Mouse (Mus musculus) left cerebral cortex, adult 2 months (tissue): ENCODE measurements around the gene Ylpm1. TPM values are rescaled to one million over a fixed set of nuclear protein-coding genes. Genes with fewer than 3 reads are reported as not detected.

Source experiments
- DNase-seq, 2 experiments: peaks; one replicate each; pipeline ENCODE4 v3.0.0; 2021 to 2022; ENCODE audit warnings: low spot score in 2 of 2, mixed read lengths in 1 of 2; ENCODE audit errors: extremely low spot score in 1 of 2
- H3K27ac ChIP-seq: fragments of 200-600 bp; 2 replicates; pipeline ENCODE4 v1.8.1; 2022
- H3K4me3 ChIP-seq: fragments of 200-600 bp; 2 replicates; pipeline ENCODE4 v1.8.1; 2022
- CTCF ChIP-seq: fragments of 200-600 bp; IDR thresholded peaks from 2 replicates; pipeline ENCODE4 v1.8.1; 2022; ENCODE audit warnings: antibody characterized with exemption, mild to moderate bottlenecking, moderate library complexity
- intact Hi-C: fragments of 180-260 bp; cut with DNase I; formaldehyde crosslinking; loops from one replicate; pipeline ENCODE4 v1.15.1; 2025
- long read RNA-seq, 2 experiments: library from polyadenylated mRNA; stranded (forward); transcript quantifications; one replicate each; pipeline ENCODE4 v2.0.0; 2021; ENCODE audit warnings: borderline mapping rate in 2 of 2
- total RNA-seq, 2 experiments: library from RNA; stranded (reverse); gene quantifications; 2 replicates each; pipeline ENCODE4 v1.2.3; 2021

Ylpm1 gene
- total RNA-seq = 100 to 1,000 TPM; 124 to 126 TPM
- long read RNA-seq, experiment 1, full-length matches to known transcripts = 11 of 18 reads
- long read RNA-seq, experiment 1, partial matches to known transcripts = 5 of 18 reads
- long read RNA-seq, experiment 1, other reads (novel, unspliced or antisense) = 2 of 18 reads
- long read RNA-seq, experiment 2, full-length matches to known transcripts = 11 of 25 reads
- long read RNA-seq, experiment 2, partial matches to known transcripts = 11 of 25 reads
- long read RNA-seq, experiment 2, other reads (novel, unspliced or antisense) = 3 of 25 reads

DNA sequence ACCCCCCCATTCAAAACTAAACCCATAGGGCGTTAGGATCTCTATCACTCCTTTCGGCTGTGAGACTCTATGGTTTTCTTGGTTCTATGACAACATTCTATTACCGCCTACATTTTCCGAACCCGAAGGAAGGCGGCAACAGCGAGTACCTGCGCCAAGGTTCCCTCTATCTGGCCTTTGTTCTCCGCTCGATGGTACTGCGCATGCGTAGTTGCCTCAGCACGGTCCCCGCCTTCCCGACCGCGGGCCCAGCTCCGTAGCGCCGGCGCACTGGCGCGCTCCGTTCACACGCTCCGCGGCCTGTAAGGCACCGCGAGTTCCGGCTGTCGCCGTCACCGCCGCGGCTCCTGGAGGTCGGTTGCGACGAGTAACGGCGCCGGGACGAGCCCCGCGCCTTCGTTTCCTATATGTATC, at the start of gene Ylpm1:
Gene Ylpm1 (plus strand): TSS at position 239 of the 414 bp plus-strand sequence.
- peak; percentile 97 to 98 for DNase-seq
- Histone ChIP-seq H3K27ac (peak within 1 kb of the TSS; percentile 87), H3K4me3 (peak within 1 kb of the TSS; percentile 100)
- peak; percentile 56 for TF ChIP-seq CTCF
- intact Hi-C loops = loop anchor here (1.0 kb wide), 2 partner anchors 26 to 379 kb away; partner anchors contain the start of genes Abcd4, Arel1 and Fcf1

DNA sequence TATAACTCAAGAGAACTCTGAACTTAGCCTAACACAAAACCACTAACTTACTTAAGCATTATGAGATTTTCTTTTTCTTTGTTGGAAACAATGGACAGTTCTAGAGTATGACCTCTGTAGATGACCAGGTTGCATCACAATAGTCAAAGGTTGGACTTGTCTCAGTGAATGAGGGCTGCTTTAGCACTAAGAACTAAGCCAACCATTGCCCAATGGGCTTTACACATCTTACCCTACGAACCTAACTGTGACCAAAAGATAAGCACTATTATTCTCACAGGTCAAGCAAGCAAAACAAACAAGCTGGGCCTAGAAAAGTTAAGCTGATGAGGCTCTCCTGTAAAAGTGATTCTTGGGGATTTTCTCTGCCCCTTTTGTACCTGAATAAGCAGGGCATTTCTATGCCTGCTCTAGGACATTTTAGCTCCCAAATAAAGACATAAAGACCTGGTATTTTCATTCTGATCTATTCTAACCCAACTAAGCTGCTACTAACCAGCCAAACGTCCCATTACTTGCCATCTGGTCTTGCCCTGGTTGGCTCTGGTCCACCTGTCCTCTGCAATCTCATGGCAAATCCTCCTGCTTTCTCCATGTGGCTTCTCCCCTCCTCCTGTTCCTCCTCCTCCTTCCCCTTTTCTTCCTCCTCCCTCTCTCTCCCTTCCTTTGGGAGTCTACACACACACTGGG, 48.1 kb upstream of the Ylpm1 start:
- TF ChIP-seq CTCF = no peak
- intact Hi-C loops = no loop called here
- no peak for DNase-seq
- Histone ChIP-seq H3K27ac (no peak overlapping the region), H3K4me3 (no peak overlapping the region)

DNA sequence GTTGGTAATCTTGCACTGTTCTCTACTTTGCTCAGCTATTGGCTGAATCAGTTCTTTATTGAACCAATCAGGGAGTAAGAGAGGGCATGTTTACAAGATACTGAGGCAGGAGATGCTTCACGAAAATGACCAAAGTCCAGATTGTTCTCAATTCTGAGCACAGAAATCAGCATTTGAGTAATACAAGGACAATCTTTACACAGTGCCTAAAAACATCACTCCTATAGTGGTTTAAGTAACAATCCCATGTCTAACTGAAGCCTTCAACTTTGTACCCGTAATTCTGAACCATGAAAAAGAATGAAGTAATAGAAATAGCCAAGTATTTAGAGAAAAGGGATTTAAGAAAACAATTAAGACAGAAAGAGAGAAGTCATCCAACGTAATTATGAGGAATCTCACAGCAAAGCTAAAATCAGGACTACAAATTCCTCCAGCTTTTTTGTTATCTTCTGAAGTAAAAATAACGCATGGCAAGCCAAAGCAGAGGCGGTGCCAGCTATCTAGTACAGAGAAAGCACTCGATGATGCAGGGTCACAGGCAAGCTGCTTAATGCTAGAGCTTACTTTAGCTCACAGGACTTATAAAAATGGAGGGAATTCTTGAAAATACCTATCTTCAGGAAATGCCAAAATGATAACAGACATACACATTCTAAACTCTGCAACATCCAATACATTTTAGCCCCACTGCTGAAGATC, 47.4 kb upstream of the Ylpm1 start:
- DNase-seq = no peak
- TF ChIP-seq CTCF = no peak
- intact Hi-C loops = no loop called here

DNA sequence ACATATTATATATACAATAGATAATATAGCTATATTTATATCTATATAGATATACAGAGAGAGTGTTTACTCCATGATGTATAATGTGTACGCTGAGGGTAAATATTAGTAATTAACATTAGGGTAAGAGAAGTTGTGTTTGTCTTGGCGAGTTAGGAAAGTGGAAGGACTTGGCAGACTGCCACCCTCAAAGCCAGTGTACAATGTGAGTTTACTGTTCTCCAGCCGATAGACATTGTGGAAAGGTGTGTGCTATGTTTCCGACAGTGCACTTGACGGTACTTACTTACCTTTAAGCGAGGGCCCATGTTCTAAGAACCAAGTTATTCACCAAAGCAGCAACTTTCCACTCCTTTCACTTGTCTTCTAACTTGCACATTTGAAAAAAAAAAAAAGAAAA, 45.4 kb upstream of the Ylpm1 start:
- intact Hi-C loops = loop anchor here (5.0 kb wide), 1 partner anchor 52 kb away; no protein-coding TSS in a partner anchor
- Histone ChIP-seq H3K27ac (no peak overlapping the region), H3K4me3 (no peak overlapping the region)
- TF ChIP-seq CTCF = no peak
- no peak for DNase-seq

More for the DNA sequence above, 47.4 kb upstream of the Ylpm1 start:
- Histone ChIP-seq H3K4me3 (no peak overlapping the region), H3K27ac (no peak overlapping the region)

DNA sequence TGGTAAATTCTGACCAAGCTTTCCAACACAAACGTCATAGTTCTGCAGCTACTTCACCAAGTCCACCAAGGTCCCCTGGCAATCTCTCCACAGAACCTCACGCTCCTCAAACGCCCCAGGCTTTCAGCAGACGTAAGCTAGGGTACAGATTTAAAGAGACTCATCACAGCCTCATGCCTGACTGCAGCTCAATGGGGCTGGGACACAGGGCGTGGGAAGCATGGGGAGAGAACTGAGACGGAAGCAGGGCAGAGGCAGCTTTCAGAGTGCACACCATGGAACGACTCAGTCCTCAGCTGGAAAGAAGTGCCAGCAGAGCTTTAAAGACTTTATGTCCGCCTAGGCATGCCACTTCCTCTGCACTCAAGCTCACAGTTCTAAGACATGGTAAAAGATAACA, 44.6 kb upstream of the Ylpm1 start:
- H3K27ac ChIP-seq = no peak overlapping the region
- intact Hi-C loops = loop anchor here (5.0 kb wide), 1 partner anchor 51 kb away; no protein-coding TSS in a partner anchor
- H3K4me3 ChIP-seq = no peak overlapping the region
- DNase-seq = no peak
- TF ChIP-seq CTCF = no peak

DNA sequence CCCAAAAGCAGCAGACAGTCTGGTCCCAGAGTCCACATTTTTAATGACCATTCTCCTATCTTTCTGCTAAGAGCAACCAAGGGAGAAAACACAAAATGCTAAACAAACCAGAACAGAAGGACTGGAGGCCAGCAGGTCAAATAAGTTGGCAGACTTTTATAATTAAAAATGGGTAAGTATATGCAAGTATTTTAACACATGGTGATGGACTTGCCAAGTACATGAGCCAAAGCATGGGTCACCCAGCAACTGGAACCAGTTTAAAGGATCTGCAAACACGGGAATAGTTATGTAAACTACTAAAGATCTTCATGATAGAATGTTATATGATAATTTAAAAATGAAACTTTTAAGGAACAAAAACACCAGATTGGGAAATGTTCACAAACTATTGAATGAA, 43.8 kb upstream of the Ylpm1 start:
- no peak overlapping the region for H3K4me3 ChIP-seq

DNA sequence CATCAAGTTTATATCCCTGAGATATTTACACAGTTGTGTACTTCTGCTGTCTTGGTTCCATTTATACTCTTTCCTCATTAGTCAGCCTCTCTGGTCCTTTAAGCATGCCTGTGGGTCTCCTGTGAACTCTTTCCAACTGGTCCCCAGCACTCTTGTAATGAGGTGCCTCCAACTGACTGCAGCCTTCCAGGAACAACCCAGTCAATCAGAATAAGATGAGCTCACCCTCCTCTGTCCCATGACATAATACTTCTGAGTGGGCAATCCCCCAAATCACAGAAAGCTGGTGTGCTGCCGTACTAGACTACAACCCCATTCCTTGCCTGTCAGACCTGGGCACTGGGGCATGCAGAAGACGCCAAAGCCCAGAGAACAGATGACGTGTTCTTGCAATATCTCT, 39.8 kb upstream of the Ylpm1 start:
- no peak overlapping the region for H3K4me3 ChIP-seq
- intact Hi-C loops = no loop called here
- no peak for DNase-seq
- no peak for TF ChIP-seq CTCF
- no peak overlapping the region for H3K27ac ChIP-seq

More for the DNA sequence above, 43.8 kb upstream of the Ylpm1 start:
- H3K27ac ChIP-seq = no peak overlapping the region
- intact Hi-C loops = loop anchor here (5.0 kb wide), 1 partner anchor 50 kb away; no protein-coding TSS in a partner anchor
- no peak for TF ChIP-seq CTCF
- no peak for DNase-seq

DNA sequence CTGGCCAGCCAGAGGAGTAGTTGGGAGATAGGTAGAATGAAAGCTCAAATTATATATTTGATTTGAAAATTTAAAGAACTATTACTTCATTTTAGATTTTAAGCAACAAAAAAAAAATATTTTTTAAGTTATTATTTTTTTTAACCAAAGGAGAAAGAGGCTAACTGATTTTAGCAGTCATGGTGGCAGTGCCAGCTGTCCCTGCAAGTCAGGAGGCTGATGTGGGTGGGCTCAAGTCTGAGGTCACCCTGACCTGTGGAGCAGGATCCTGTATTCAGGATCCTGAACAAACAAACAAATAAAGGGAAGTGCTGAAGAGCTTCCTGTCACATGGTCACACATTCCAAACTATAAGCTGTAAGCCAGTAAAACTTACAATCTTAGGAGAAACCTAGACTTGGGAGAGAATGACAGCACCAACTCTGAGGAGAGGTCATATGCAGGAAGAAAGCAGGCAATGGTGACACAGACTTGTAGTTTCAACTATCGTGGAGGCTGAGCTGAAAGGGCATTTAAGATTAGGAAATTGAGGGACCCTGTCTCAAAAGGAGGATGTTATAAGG, 37.2 kb upstream of the Ylpm1 start:
- DNase-seq = no peak
- no peak overlapping the region for H3K27ac ChIP-seq
- no peak for TF ChIP-seq CTCF
- intact Hi-C loops = no loop called here
- H3K4me3 ChIP-seq = no peak overlapping the region

DNA sequence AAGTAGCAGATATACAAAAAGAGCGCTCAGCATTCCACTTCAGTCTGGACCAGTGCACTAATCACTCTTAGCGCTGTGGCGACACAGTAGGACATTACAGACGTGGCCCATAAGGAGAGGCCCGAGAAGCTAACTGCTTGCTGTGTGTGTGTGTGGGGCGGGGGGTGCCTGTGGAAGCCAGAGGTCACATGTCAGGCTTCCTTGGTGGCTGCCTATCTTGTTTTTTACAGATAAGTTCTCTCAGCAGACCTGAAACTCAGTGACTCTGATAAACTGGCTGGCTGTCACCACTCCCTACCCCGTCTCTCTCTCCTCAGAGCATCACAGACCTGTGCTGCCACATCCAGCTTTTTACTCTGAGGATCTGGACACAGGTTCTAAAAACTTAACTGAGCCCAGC, 33.5 kb upstream of the Ylpm1 start:
- TF ChIP-seq CTCF = no peak
- H3K27ac ChIP-seq = no peak overlapping the region
- no peak for DNase-seq
- intact Hi-C loops = no loop called here
- no peak overlapping the region for H3K4me3 ChIP-seq

DNA sequence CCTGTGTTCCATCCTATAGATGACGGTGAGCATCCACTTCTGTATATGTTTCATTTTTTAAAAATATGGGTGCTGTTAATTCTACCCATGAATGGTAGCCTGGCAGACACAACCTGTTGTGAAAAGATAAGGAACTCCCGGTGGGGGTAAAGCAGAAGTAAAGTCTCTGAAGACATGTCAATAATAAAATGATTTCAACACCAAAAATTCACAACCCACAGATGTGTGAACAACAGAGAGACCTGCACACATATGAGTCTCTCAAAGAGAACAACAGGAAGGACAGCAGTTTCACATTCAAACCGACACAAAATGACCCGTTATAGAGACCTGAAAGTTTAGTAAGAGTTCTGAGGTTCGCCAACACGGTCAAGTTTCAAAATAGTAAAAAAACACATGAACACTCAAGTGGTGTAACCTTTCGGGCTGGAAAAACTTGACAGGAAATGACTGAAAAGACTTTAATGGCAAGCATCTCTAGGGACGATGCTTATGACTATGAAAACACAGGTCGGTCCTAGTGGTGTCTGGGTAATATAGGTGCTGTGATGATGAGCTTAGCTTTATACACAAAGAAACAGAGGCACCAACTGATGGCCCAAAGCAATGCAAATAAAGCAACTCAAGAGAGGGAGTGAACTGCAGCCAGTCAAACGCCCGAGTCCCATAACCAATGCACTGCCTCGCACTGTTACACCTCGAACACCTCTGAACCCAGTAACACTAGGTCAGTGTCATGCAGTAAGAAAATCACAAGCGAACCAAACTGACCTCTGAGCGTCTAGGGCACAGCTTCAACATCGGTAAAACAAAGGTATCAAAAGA, 27.1 kb upstream of the Ylpm1 start:
- intact Hi-C loops = no loop called here
- no peak overlapping the region for H3K27ac ChIP-seq
- peak overlapping the region; percentile 89 for H3K4me3 ChIP-seq
- TF ChIP-seq CTCF = no peak
- no peak for DNase-seq
